Mouse (Mus musculus): ENCODE results near the gene Hccs. TPM values are rescaled to one million over a fixed set of nuclear protein-coding genes. Genes with fewer than 3 reads are reported as not detected.
"Not testable (repeated sequence)": the region's sequence is repeated elsewhere in the genome, so short reads cannot be mapped to it uniquely, and the experiment has no call there.

Hccs gene
- total and polyA plus RNA-seq, 2 experiments from 2014 or later, result 58.2 to 75.2 TPM

DNA sequence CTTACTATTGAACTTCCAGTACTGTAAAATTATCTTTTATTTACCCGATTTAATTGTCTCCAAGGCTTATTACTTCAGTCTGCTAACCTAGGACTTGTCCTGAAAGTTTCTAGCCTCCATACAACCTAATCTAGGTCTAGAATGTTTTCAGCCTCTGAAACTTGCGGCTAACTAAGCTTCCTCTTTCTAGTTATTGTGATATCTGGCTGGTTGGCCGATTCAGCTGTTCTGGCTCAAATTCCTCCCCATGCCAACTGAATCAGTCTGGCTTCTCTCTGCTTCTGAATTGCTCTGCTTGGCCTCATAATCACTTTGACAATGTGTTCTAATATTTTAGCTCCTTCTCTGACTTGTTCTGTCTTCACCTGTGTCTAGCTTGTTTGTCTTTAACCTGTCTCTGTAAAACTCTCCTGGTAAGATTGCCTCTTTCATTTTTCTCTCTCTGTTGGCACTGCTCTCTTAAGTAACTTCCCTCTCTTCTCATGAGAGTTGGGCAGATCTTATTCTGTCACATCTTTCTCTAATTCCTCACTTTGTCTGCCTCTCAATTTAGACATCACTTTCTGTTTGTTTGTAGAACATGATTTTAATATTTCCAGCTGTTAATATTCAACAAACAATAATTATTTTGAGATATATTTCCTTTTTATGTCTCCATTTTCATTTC lies 5.9 kb upstream of the Hccs start:
- DNase-seq (ENCODE audit: low spot score) (no peak), ATAC-seq (ENCODE audit: insufficient read depth, low read depth) (no peak)
- Histone ChIP-seq H3K4me3 (ENCODE audit: low read depth, low read length) (no peak overlapping the region), H3K9me3 (replicated peaks; ENCODE audit: control insufficient read depth, low read length) (no peaks in the 10 kb centered on the region), H3K27me3 (ENCODE audit: control insufficient read depth, insufficient read depth, low read length) (no peaks in the 10 kb centered on the region), H3K4me1 (ENCODE audit: control insufficient read depth, insufficient read depth) (no peaks in the 10 kb centered on the region), H3K4me2 (ENCODE audit: low read depth, low read length) (no peak overlapping the region), H3K36me3 (replicated peaks; ENCODE audit: control insufficient read depth, insufficient read depth, low read length) (no peaks in the 10 kb centered on the region), H3K9ac (replicated peaks; ENCODE audit: low read depth, low read length) (no peak overlapping the region), H3K27ac (ENCODE audit: low read depth) (no peak overlapping the region)
- WGBS, result 73% methylated on average over 3 of the region's 3 CpGs
- TF ChIP-seq EP300 (IDR thresholded peaks at IDR 0.05; ENCODE audit: low read depth), result no peak
- no peak for TF ChIP-seq CTCF (IDR thresholded peaks at IDR 0.05; ENCODE audit: low read depth)

GRCm38 (mm10) chrX:169320668-169321005 lies 465 bp upstream of the Hccs start:
- H3K27ac ChIP-seq (ENCODE audit: low read depth), result peak overlapping the region; percentile 93; the same call in 1 of the 2 replicates
- H3K4me2 ChIP-seq (ENCODE audit: low read depth, low read length), result peak overlapping the region; percentile 44
- not testable (repeated sequence) for DNase-seq (ENCODE audit: low spot score); H3K4me1 ChIP-seq (ENCODE audit: control insufficient read depth, insufficient read depth); H3K36me3 ChIP-seq (replicated peaks; ENCODE audit: control insufficient read depth, insufficient read depth, low read length); H3K9ac ChIP-seq (replicated peaks; ENCODE audit: low read depth, low read length); ATAC-seq (ENCODE audit: insufficient read depth, low read depth); H3K27me3 ChIP-seq (ENCODE audit: control insufficient read depth, insufficient read depth, low read length); H3K9me3 ChIP-seq (replicated peaks; ENCODE audit: control insufficient read depth, low read length)
- H3K4me3 ChIP-seq (ENCODE audit: low read depth, low read length), result peak overlapping the region; percentile 72
- 36% methylated on average over 15 of the region's 15 CpGs for WGBS

DNA sequence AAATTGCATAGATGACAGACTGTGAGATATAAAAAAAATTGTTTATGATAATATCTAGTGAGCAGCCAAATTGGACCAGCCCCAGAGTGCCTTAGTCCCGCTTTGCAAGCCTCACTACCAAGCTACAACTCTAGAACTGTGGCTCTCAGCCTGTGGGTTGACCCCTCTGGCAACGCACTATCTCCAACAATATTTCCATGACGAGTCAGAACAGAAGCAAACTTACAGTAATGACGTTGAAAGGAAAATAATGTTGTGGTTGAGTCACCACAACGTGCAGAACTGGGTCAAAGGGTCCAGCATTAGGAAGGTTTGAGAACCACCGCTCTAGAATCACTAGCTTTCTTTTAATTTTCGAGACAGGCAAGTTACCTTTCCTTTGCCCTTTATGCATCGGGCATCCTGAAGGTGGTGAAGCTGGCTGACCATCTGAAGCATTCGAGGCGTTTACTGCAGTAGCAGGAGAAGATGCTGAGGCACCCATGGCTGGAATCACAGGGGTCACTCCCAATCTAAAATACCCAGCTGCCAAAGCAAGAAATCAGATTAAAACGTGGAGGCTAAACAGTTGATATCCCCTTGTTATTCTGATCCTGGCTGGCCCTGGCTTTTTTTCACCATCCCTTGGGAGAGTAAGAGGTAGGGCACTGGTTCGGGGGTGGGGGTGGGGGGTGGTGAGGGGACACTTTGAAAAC lies 959 bp downstream of the Hccs start:
- H3K4me3 ChIP-seq (ENCODE audit: low read depth, low read length), result peak overlapping the region; percentile 72
- H3K4me2 ChIP-seq (ENCODE audit: low read depth, low read length), result peak overlapping the region; percentile 64
- TF ChIP-seq EP300 (IDR thresholded peaks at IDR 0.05; ENCODE audit: low read depth), result no peak
- no peak for TF ChIP-seq CTCF (IDR thresholded peaks at IDR 0.05; ENCODE audit: low read depth)
- H3K36me3 ChIP-seq (replicated peaks; ENCODE audit: control insufficient read depth, insufficient read depth, low read length), result peaks cover 7% of the 10 kb centered on the region
- WGBS, result 32% methylated on average over 12 of the region's 12 CpGs
- ATAC-seq (ENCODE audit: insufficient read depth, low read depth), result no peak
- H3K9ac ChIP-seq (replicated peaks; ENCODE audit: low read depth, low read length), result peak overlapping the region; percentile 80
- no peak for DNase-seq (ENCODE audit: low spot score)
- H3K4me1 ChIP-seq (ENCODE audit: control insufficient read depth, insufficient read depth), result 0 out of 2 replicates have a peak, but pooled peaks cover 4% of the 10 kb centered on the region
- H3K27me3 ChIP-seq (ENCODE audit: control insufficient read depth, insufficient read depth, low read length), result no peaks in the 10 kb centered on the region
- no peaks in the 10 kb centered on the region for H3K9me3 ChIP-seq (replicated peaks; ENCODE audit: control insufficient read depth, low read length)
- H3K27ac ChIP-seq (ENCODE audit: low read depth), result peak overlapping the region; percentile 93

GRCm38 (mm10) chrX:169308559-169308958 lies 11.6 kb downstream of the Hccs start:
- no peak for DNase-seq (ENCODE audit: low spot score)
- no peaks in the 10 kb centered on the region for H3K9me3 ChIP-seq (replicated peaks; ENCODE audit: control insufficient read depth, low read length)
- H3K4me2 ChIP-seq (ENCODE audit: low read depth, low read length), result no peak overlapping the region
- ATAC-seq (ENCODE audit: insufficient read depth, low read depth), result no peak
- no peak overlapping the region for H3K4me3 ChIP-seq (ENCODE audit: low read depth, low read length)
- H3K27me3 ChIP-seq (ENCODE audit: control insufficient read depth, insufficient read depth, low read length), result no peaks in the 10 kb centered on the region
- no peak for TF ChIP-seq EP300 (IDR thresholded peaks at IDR 0.05; ENCODE audit: low read depth)
- no peak for TF ChIP-seq CTCF (IDR thresholded peaks at IDR 0.05; ENCODE audit: low read depth)
- peaks cover 13% of the 10 kb centered on the region; the same call in 1 of the 2 replicates for H3K36me3 ChIP-seq (replicated peaks; ENCODE audit: control insufficient read depth, insufficient read depth, low read length)
- no peak overlapping the region for H3K27ac ChIP-seq (ENCODE audit: low read depth)
- no peak overlapping the region for H3K9ac ChIP-seq (replicated peaks; ENCODE audit: low read depth, low read length)
- H3K4me1 ChIP-seq (ENCODE audit: control insufficient read depth, insufficient read depth), result no peaks in the 10 kb centered on the region
- WGBS, result 81% methylated on average over 3 of the region's 3 CpGs

DNA sequence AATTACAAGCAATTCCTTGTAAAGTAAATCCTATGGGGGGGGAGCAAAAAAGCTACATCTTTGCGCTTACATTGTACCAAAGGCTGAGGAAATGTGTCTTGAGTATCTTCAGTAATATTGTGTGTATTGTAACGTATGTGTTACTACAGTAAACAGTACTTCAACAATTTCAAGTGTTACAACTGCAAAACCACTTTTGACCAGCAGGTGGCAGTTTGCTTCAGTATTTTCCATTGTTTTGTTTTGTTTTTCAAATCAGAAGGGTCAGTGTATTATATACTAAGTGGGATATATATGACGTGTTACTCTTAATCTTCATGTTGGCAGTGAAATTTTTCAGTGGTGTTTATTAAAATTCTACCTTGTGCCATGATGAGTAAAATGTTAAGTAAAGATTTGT lies 16.2 kb downstream of the Hccs start:
- TF ChIP-seq CTCF (IDR thresholded peaks at IDR 0.05; ENCODE audit: low read depth) (peak; percentile 53), EP300 (IDR thresholded peaks at IDR 0.05; ENCODE audit: low read depth) (no peak)
- H3K9me3 ChIP-seq (replicated peaks; ENCODE audit: control insufficient read depth, low read length), result no peaks in the 10 kb centered on the region
- H3K4me1 ChIP-seq (ENCODE audit: control insufficient read depth, insufficient read depth), result no peaks in the 10 kb centered on the region
- no peak for ATAC-seq (ENCODE audit: insufficient read depth, low read depth)
- no peak overlapping the region for H3K4me3 ChIP-seq (ENCODE audit: low read depth, low read length)
- WGBS, result 44% methylated on average over 3 of the region's 3 CpGs
- no peak overlapping the region for H3K4me2 ChIP-seq (ENCODE audit: low read depth, low read length)
- DNase-seq (ENCODE audit: low spot score), result no peak
- H3K27ac ChIP-seq (ENCODE audit: low read depth), result no peak overlapping the region
- no peaks in the 10 kb centered on the region for H3K36me3 ChIP-seq (replicated peaks; ENCODE audit: control insufficient read depth, insufficient read depth, low read length)
- no peak overlapping the region for H3K9ac ChIP-seq (replicated peaks; ENCODE audit: low read depth, low read length)
- no peaks in the 10 kb centered on the region for H3K27me3 ChIP-seq (ENCODE audit: control insufficient read depth, insufficient read depth, low read length)
